In the genomic region with DNA sequence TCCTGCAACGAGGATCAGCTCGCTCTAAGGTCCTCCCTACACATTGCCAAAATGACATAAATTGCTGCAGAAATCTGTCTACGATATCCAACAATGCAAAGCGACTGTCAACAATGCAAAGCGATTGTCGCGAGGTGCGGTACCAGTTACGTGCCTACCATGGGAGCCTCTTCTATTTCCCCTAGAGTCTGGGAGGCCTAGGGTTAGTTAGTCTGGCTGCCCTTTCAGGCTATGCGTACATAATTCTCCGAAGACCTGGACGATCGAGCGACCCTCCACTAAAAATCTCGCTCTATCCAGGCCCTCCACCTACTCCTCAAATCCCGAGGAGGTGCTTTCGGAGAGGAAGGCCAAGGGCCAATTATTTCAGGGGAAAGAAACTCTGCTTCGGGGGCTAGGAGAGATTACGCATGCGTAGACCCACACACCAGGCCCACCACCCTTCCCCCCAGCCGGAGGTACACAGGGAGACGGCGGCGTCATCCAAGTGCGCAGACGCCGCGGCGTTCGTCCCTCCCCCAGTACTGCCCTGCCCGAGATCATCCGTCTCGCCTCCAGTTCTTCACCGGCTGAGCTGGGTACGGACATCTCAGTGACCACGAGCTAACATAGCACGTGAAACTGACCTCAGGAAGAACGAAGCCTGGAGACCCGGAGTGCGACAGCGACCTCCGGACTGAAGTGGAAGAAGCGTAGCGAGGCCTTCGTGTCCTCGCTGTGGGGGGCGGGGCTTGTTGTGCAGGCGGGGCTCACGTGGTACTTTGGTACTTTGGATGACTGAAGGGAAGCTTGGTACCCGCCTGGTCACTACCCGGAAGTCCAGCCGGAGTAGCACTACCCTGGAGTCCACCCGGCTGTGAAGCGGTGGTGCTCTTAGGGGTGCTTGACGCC, we compare ENCODE assay signal across 8 mouse cellular contexts. TPM values are rescaled to one million over a fixed set of nuclear protein-coding genes. Genes with fewer than 3 reads are reported as not detected.
A peak's percentile ranks its signal among the peaks of the same experiment; 100 is the strongest.
DNase-seq lines count a peak whose midpoint lies in the region; ATAC-seq lines count a peak whose summit lies in the region.

A gene (minus strand): TSS at position 742 of the 891 bp plus-strand sequence.

- DNase-seq in ZHBTc4 (ENCODE audit: low read depth, low spot score) = peak; percentile 96
- DNase-seq in gastrocnemius, adult 8-10 months (ENCODE audit: low spot score in 2 of 2) = peak; percentile 84 to 87
- peak; percentile 94 for DNase-seq in hindlimb bud, embryonic 11.5 days (ENCODE audit: extremely low spot score, low read depth, low spot score)
- peak; percentile 78 to 93 for DNase-seq in left cerebral cortex, adult 8-10 months (ENCODE audit: low spot score in 2 of 2)
- peak; percentile 97 for DNase-seq in right cerebral cortex, postnatal 10 days (ENCODE audit: low spot score in 2 of 2)
- peak; percentile 84 for DNase-seq in urinary bladder, postnatal 25 days (ENCODE audit: low spot score)

- peaks cover 59% of the 10 kb centered on the region for H3K4me1 ChIP-seq in megakaryocyte, embryonic 14.5 days

- peak within 1 kb of the TSS; percentile 97 for H3K4me3 ChIP-seq in megakaryocyte, embryonic 14.5 days (replicated peaks)

- H3K27me3 ChIP-seq in megakaryocyte, embryonic 14.5 days (replicated peaks) = no peaks in the 10 kb centered on the region

- no peaks in the 10 kb centered on the region for H3K36me3 ChIP-seq in megakaryocyte, embryonic 14.5 days (replicated peaks; ENCODE audit: low read length)

- H3K9me3 ChIP-seq in megakaryocyte, embryonic 14.5 days = no peaks in the 10 kb centered on the region

- ATAC-seq in common myeloid progenitor, adult 5-6 weeks (replicated peaks; ENCODE audit: low read depth, poor library complexity, severe bottlenecking) = peak; percentile 77

RNA-seq across cellular contexts. Expression of the gene that starts here (rescaled TPM):
- total RNA-seq in common myeloid progenitor, adult 5-6 weeks (2017) = 42.0 and 54.6 TPM in 2 replicates
- 10 to 100 TPM; 51.3 to 63.6 (median 53.6) TPM for total RNA-seq in gastrocnemius, adult 8-10 months (2022)
- 10 to 100 TPM; 41.0 to 52.8 (median 44.8) TPM for total RNA-seq in left cerebral cortex, adult 8-10 months (2022)
- 26.5 and 43.0 TPM in 2 replicates for polyA plus RNA-seq in megakaryocyte, embryonic 14.5 days (2012; ENCODE audit: insufficient read depth, low replicate concordance)

Comparison
In these comparisons a context has a peak if more than half of its experiments do, and no peak if none do; other contexts are left out.
1. Peak in every context shown above with its lines: DNase-seq, ATAC-seq and H3K4me3 ChIP-seq.